Mouse (Mus musculus): ENCODE measurements around the gene Ovgp1. TPM values are rescaled to one million over a fixed set of nuclear protein-coding genes. Genes with fewer than 3 reads are reported as not detected.

The Ovgp1 gene
- polyA plus RNA-seq (2016; fragmentation: Nextera tagmentation; extraction: Ambion mirVana), result 0.45 and 0.77 TPM in 2 replicates

- Histone ChIP-seq H3K4me1 (no peaks in the 10 kb centered on the region), H3K27me3 (replicated peaks) (no peaks in the 10 kb centered on the region), H3K27ac (no peak within 1 kb of the TSS), H3K4me2 (no peak within 1 kb of the TSS), H3K4me3 (no peak within 1 kb of the TSS), H3K9ac (no peak within 1 kb of the TSS), H3K9me3 (replicated peaks) (no peaks in the 10 kb centered on the region), H3K36me3 (peaks cover 22% of the 10 kb centered on the region)
- WGBS (ENCODE audit: insufficient replicate concordance), result 71% methylated on average over 3 of the region's 3 CpGs
- no peak for ATAC-seq
These were observed at the start of gene Ovgp1 for GRCm38 (mm10) chr3:105973411-105973810. TSS of gene Ovgp1 (plus strand) at chr3:105973711.

- Histone ChIP-seq H3K27ac (no peak overlapping the region), H3K9me3 (replicated peaks) (no peaks in the 10 kb centered on the region), H3K36me3 (no peaks in the 10 kb centered on the region), H3K27me3 (replicated peaks) (no peaks in the 10 kb centered on the region), H3K9ac (no peak overlapping the region), H3K4me1 (peaks cover 57% of the 10 kb centered on the region), H3K4me3 (no peak overlapping the region), H3K4me2 (no peak overlapping the region)
- 46% methylated on average over 9 of the region's 9 CpGs for WGBS (ENCODE audit: insufficient replicate concordance)
- peak; percentile 54 for ATAC-seq
These were observed 48.9 kb upstream of the Ovgp1 start for GRCm38 (mm10) chr3:105924616-105925015.

- no peak for ATAC-seq
- Histone ChIP-seq H3K9ac (no peak overlapping the region), H3K27me3 (replicated peaks) (no peaks in the 10 kb centered on the region), H3K4me3 (no peak overlapping the region), H3K4me2 (no peak overlapping the region), H3K36me3 (no peaks in the 10 kb centered on the region), H3K4me1 (peaks cover 59% of the 10 kb centered on the region), H3K9me3 (replicated peaks) (no peaks in the 10 kb centered on the region), H3K27ac (no peak overlapping the region)
- 72% methylated on average over 7 of the region's 7 CpGs for WGBS (ENCODE audit: insufficient replicate concordance)
These were observed 45.8 kb upstream of the Ovgp1 start for GRCm38 (mm10) chr3:105927561-105928194.

GRCm38 (mm10) chr3:105928195-105928569 lies 45.3 kb upstream of the Ovgp1 start:
- WGBS (ENCODE audit: insufficient replicate concordance), result 65% methylated on average over 3 of the region's 3 CpGs
- no peaks in the 10 kb centered on the region for H3K27me3 ChIP-seq (replicated peaks)
- no peak for ATAC-seq
- no peak overlapping the region for H3K4me3 ChIP-seq
- H3K4me1 ChIP-seq, result peaks cover 62% of the 10 kb centered on the region
- no peaks in the 10 kb centered on the region for H3K36me3 ChIP-seq
- no peak overlapping the region for H3K27ac ChIP-seq
- H3K9me3 ChIP-seq (replicated peaks), result no peaks in the 10 kb centered on the region
- H3K9ac ChIP-seq, result no peak overlapping the region
- no peak overlapping the region for H3K4me2 ChIP-seq

- Histone ChIP-seq H3K9me3 (replicated peaks) (no peaks in the 10 kb centered on the region), H3K4me3 (no peak overlapping the region), H3K27me3 (replicated peaks) (no peaks in the 10 kb centered on the region), H3K4me2 (no peak overlapping the region), H3K4me1 (peaks cover 61% of the 10 kb centered on the region), H3K36me3 (no peaks in the 10 kb centered on the region), H3K27ac (no peak overlapping the region), H3K9ac (no peak overlapping the region)
- WGBS (ENCODE audit: insufficient replicate concordance), result 75% methylated on average over 6 of the region's 6 CpGs
- ATAC-seq, result no peak
These were observed 44.7 kb upstream of the Ovgp1 start for GRCm38 (mm10) chr3:105928781-105929180.

GRCm38 (mm10) chr3:105929821-105930220 lies 43.7 kb upstream of the Ovgp1 start:
- H3K4me2 ChIP-seq, result no peak overlapping the region
- no peak overlapping the region for H3K4me3 ChIP-seq
- peaks cover 51% of the 10 kb centered on the region for H3K4me1 ChIP-seq
- no peaks in the 10 kb centered on the region for H3K27me3 ChIP-seq (replicated peaks)
- no peak overlapping the region for H3K9ac ChIP-seq
- H3K9me3 ChIP-seq (replicated peaks), result no peaks in the 10 kb centered on the region
- 52% methylated on average over 7 of the region's 7 CpGs for WGBS (ENCODE audit: insufficient replicate concordance)
- ATAC-seq, result no peak
- no peaks in the 10 kb centered on the region for H3K36me3 ChIP-seq
- no peak overlapping the region for H3K27ac ChIP-seq

- Histone ChIP-seq H3K36me3 (no peaks in the 10 kb centered on the region), H3K9ac (no peak overlapping the region), H3K9me3 (replicated peaks) (no peaks in the 10 kb centered on the region), H3K4me2 (no peak overlapping the region), H3K27me3 (replicated peaks) (no peaks in the 10 kb centered on the region), H3K27ac (no peak overlapping the region), H3K4me3 (no peak overlapping the region), H3K4me1 (peaks cover 40% of the 10 kb centered on the region)
- no peak for ATAC-seq
- WGBS (ENCODE audit: insufficient replicate concordance), result 36% methylated on average over 2 of the region's 2 CpGs
These were observed 42.4 kb upstream of the Ovgp1 start for GRCm38 (mm10) chr3:105931095-105931494.

GRCm38 (mm10) chr3:105932240-105933071 lies 41.1 kb upstream of the Ovgp1 start, which contains the start of gene I830077J02Rik:
TSS of gene I830077J02Rik (minus strand) at chr3:105932664.
- ATAC-seq, result peak; percentile 63

GRCm38 (mm10) chr3:105933926-105934325 lies 39.6 kb upstream of the Ovgp1 start:
- peaks cover 13% of the 10 kb centered on the region for H3K36me3 ChIP-seq
- no peak overlapping the region for H3K9ac ChIP-seq
- H3K4me3 ChIP-seq, result no peak overlapping the region
- no peak overlapping the region for H3K4me2 ChIP-seq
- H3K9me3 ChIP-seq (replicated peaks), result no peaks in the 10 kb centered on the region
- no peaks in the 10 kb centered on the region for H3K27me3 ChIP-seq (replicated peaks)
- H3K4me1 ChIP-seq, result peaks cover 23% of the 10 kb centered on the region
- WGBS (ENCODE audit: insufficient replicate concordance), result 79% methylated on average over 6 of the region's 6 CpGs
- no peak for ATAC-seq
- no peak overlapping the region for H3K27ac ChIP-seq

More at GRCm38 (mm10) chr3:105932240-105933071, 41.1 kb upstream of the Ovgp1 start, which contains the start of gene I830077J02Rik:
- H3K4me2 ChIP-seq, result peak within 1 kb of the TSS; percentile 25
- H3K36me3 ChIP-seq, result peaks cover 9% of the 10 kb centered on the region
- H3K27me3 ChIP-seq (replicated peaks), result no peaks in the 10 kb centered on the region
- peak within 1 kb of the TSS; percentile 57 for H3K27ac ChIP-seq
- H3K9me3 ChIP-seq (replicated peaks), result no peaks in the 10 kb centered on the region
- 24% methylated on average over 8 of the region's 8 CpGs for WGBS (ENCODE audit: insufficient replicate concordance)
- peaks cover 35% of the 10 kb centered on the region for H3K4me1 ChIP-seq
- H3K9ac ChIP-seq, result 0 out of 2 replicates have a peak within 1 kb of the TSS, but pooled peaks have one; percentile 30
- H3K4me3 ChIP-seq, result peak within 1 kb of the TSS; percentile 16; the same call in 1 of the 2 replicates

GRCm38 (mm10) chr3:105935033-105935432 lies 38.5 kb upstream of the Ovgp1 start:
- H3K4me2 ChIP-seq, result no peak overlapping the region
- peaks cover 14% of the 10 kb centered on the region for H3K4me1 ChIP-seq
- H3K36me3 ChIP-seq, result peaks cover 15% of the 10 kb centered on the region
- ATAC-seq, result no peak
- no peak overlapping the region for H3K9ac ChIP-seq
- no peaks in the 10 kb centered on the region for H3K9me3 ChIP-seq (replicated peaks)
- no peak overlapping the region for H3K4me3 ChIP-seq
- no peaks in the 10 kb centered on the region for H3K27me3 ChIP-seq (replicated peaks)
- no peak overlapping the region for H3K27ac ChIP-seq
- 85% methylated on average over 5 of the region's 5 CpGs for WGBS (ENCODE audit: insufficient replicate concordance)

- ATAC-seq, result no peak
These were observed 37.4 kb upstream of the Ovgp1 start for GRCm38 (mm10) chr3:105936111-105936510.

GRCm38 (mm10) chr3:105951348-105951747 lies 22.2 kb upstream of the Ovgp1 start:
- Histone ChIP-seq H3K4me1 (peaks cover 18% of the 10 kb centered on the region), H3K36me3 (peaks cover 91% of the 10 kb centered on the region), H3K27ac (no peak overlapping the region), H3K9me3 (replicated peaks) (no peaks in the 10 kb centered on the region), H3K4me2 (no peak overlapping the region), H3K27me3 (replicated peaks) (no peaks in the 10 kb centered on the region), H3K9ac (no peak overlapping the region), H3K4me3 (no peak overlapping the region)
- WGBS (ENCODE audit: insufficient replicate concordance), result 86% methylated on average over 7 of the region's 7 CpGs
- ATAC-seq, result no peak

More at GRCm38 (mm10) chr3:105936111-105936510, 37.4 kb upstream of the Ovgp1 start:
- Histone ChIP-seq H3K4me2 (no peak overlapping the region), H3K4me3 (no peak overlapping the region), H3K9ac (no peak overlapping the region), H3K9me3 (replicated peaks) (no peaks in the 10 kb centered on the region), H3K27ac (no peak overlapping the region), H3K27me3 (replicated peaks) (no peaks in the 10 kb centered on the region), H3K36me3 (peaks cover 25% of the 10 kb centered on the region), H3K4me1 (peaks cover 14% of the 10 kb centered on the region)
- 75% methylated on average over 4 of the region's 4 CpGs for WGBS (ENCODE audit: insufficient replicate concordance)

Measured in liver, embryonic 12.5 days (tissue).